ENCODE assay signal across 9 mouse cellular contexts in the genomic region with DNA sequence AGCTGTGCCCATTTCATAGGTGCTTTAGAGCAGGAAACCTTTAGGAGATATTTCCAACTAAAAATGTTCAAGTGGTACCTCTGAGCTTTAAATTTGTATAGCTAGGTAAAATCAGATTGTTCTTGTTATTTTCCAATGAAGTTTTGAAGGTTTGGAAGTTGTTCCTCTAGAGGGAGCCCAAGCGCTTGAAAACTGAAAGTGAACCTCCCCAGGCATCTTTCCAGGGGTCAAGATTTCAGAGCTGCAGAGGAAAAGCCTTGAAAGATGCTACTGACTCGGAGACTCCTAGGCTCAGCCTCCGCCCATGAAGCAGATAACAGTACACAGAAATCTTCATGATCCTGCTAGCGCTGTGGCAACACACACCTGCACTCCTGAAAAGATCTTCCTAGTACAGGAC. TPM values are rescaled to one million over a fixed set of nuclear protein-coding genes. Genes with fewer than 3 reads are reported as not detected.
DNase-seq lines count a peak whose midpoint lies in the region; TF ChIP-seq lines count a peak whose summit lies in the region.
"Had no signal": no experiment of that assay in that cellular context is flagged by ENCODE, and none has a peak within 500 bp of the region (broad histone marks: within the 10 kb centered on the region; RNA-seq: fewer than 3 reads in every experiment).

No protein-coding gene starts in this region.

- peak; percentile 59 for DNase-seq in adrenal gland, postnatal 14 days
- no peak for DNase-seq in adrenal gland, postnatal 4 days (ENCODE audit: low spot score in 2 of 2)
- DNase-seq in layer of hippocampus, adult 2 months (ENCODE audit: low spot score in 2 of 2) = peak in 1 of 2 experiments; percentile 38
- DNase-seq in layer of hippocampus, postnatal 36 days = no peak
- peak; percentile 54 for DNase-seq in ES-CJ7 (ENCODE audit: low read depth, low spot score)
- peak; percentile 45 for DNase-seq in gastrocnemius, postnatal 10 days
- peak; percentile 72 for DNase-seq in lung, postnatal 14 days
- DNase-seq in yolk sac, embryonic 10.5 days (ENCODE audit: low spot score) = peak; percentile 8

- TF ChIP-seq CTCF in layer of hippocampus, adult 2 months (conservative IDR thresholded peaks at IDR 0.05) = peak; percentile 83

- H3K4me3 ChIP-seq in layer of hippocampus, adult 2 months = no peak overlapping the region

- no peak overlapping the region for H3K27ac ChIP-seq in layer of hippocampus, adult 2 months
- H3K27ac ChIP-seq: macrophage had no signal

RNA-seq across cellular contexts. Expression of a gene that starts 6.5 kb away (rescaled TPM):
- total RNA-seq in adrenal gland, postnatal 14 days (2021) = 1.1 and 2.2 TPM in 2 replicates
- total RNA-seq in adrenal gland, postnatal 4 days (2021) = 1 to 10 TPM in 1 of 2 experiments, under 1 TPM in 1; 0.78 to 1.0 TPM
- total RNA-seq in layer of hippocampus, adult 2 months (2021) = under 1 TPM; 0.13 to 0.37 TPM
- total RNA-seq in layer of hippocampus, postnatal 36 days (2021) = under 1 TPM; 0.18 to 0.32 TPM
- total RNA-seq in gastrocnemius, postnatal 10 days (2021) = under 1 TPM; 0.16 to 0.23 TPM

Comparison
In these comparisons a context has a peak if more than half of its experiments do, and no peak if none do; other contexts are left out.
1. DNase-seq: peak in adrenal gland, postnatal 14 days (single experiment), ES-CJ7 (single experiment), gastrocnemius, postnatal 10 days (single experiment), lung, postnatal 14 days (single experiment) and yolk sac, embryonic 10.5 days (single experiment); none in adrenal gland, postnatal 4 days (0 of 2) and layer of hippocampus, postnatal 36 days (0 of 2).